Mouse (Mus musculus) hindlimb bud, embryonic 11.5 days (tissue): ENCODE measurements at regions not wholly inside any gene's neighbourhood (a gene's known extent, or its start where the extent isn't known, plus 50 kb on each side); places are given as distances from the start of the nearest gene placed in this dataset.
A peak's percentile ranks its signal among the peaks of the same experiment; 100 is the strongest.

Experiments used
- DNase-seq: peaks from one replicate; pipeline ENCODE4 v3.0.0-alpha.2; 2012; ENCODE audit warnings: low read depth, low spot score; ENCODE audit errors: extremely low spot score

DNA sequence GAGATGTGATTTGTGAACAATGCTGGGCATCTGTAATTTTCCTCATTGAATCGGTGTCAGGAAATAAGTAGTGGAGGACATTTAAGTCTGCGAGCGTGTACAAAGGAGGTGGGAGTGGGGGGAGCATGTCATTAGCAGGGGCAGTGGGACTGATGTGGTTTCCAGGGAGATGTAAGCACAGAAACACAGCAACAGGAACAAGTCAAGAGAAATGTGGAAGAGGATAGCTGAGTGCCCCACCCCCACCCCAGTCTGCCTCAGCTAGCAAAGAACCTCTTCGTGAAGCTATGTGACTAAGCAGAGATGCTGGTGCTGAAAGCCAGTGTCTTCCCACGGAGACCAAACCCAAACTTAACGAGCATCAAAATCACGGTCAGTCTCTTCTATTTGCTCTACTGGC lies 151.9 kb downstream of the Drd1 start:
- no peak for DNase-seq

GRCm38 (mm10) chr13:53902831-53903230 lies 152.7 kb downstream of the Drd1 start:
- DNase-seq: no peak

- no peak for DNase-seq
Measured at GRCm38 (mm10) chr13:53900406-53901025, 155.0 kb downstream of the Drd1 start.

DNA sequence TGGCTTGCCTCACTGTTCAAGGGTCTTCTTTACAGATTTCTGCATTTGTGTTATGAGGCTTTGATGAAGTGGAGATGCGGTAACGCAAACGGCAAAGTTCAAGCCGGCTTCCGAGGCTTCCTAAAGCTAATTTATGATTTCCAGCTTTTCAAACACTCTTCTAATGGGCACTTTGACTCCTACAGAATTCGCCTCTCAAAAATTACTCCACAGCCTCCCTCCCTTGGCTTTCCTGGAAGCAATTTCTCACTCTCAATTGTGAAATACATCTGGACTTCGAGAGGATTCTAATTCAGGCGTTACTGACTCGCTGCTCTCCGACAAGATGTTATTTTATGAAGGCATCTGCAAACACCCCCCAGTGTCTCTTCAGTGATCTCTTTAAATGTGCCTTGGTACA lies 157.2 kb downstream of the Drd1 start:
- DNase-seq: no peak

GRCm38 (mm10) chr13:53897176-53897575 lies 158.3 kb downstream of the Drd1 start:
- no peak for DNase-seq

DNA sequence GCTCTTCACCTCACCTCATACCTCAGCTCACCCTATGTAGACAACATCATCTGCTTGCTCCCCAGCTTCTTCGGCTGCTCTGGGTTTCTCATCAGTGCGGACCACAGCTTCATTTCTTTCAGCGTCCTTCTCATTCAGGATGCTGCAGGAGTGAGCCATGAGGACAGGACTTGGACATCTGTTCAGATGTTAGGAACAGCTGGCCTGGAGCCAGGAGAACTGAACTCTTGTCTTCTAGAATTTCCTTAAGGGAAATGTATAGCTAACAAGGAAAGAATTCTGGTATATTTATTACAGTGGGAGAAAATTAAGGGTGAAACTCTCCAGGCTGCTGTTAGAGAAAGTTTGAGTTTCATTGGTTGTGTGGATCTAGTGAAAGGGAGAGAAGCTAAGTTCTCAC lies 167.1 kb downstream of the Drd1 start:
- DNase-seq: no peak

DNA sequence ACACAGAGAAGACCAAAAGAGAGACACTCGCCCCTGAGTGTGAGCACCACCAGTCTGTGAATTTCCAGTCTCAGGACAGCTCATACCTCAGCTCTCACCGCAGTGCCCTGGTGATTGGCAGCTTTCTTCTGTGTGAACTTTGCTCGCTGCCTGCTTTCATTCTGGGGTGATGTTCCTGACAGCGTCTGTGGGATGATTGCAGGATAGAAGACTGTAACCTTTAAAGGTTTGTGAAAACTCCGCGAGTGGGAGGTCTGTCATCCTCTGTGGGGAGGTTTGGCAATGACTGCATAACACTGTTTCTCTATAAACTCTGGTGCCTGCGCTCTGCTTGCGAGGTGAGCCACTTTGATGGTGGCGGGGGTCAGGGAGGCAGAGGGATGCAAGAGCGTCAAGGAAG lies 169.7 kb downstream of the Drd1 start:
- DNase-seq: no peak

- no peak for DNase-seq
Measured at GRCm38 (mm10) chr13:53883206-53883605, 172.3 kb downstream of the Drd1 start.

GRCm38 (mm10) chr13:53880466-53881250 lies 174.8 kb downstream of the Drd1 start:
- no peak for DNase-seq

- DNase-seq: no peak
Measured at GRCm38 (mm10) chr13:53875546-53875945, 180.0 kb downstream of the Drd1 start.

DNA sequence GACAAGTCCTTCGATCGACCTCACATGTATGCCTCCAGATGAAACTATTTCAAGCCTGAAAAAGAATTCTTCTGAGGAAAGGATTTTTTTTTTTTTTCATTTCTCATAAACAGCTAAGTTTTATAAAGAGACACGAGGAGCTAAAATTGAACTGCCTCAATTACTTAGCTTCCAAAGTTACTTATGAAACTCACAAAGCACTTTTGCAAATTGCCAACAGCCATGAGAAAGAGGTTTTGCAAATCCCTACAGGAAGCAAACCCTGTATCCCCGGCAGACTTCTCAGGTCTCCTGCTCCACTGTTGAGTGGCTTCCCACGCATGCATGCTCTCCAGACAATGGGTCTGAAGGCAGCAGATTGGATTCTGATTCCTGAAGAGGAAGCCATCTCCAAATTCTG lies 190.2 kb downstream of the Drd1 start:
- no peak for DNase-seq

- DNase-seq: no peak
Measured at GRCm38 (mm10) chr13:53862336-53862735, 193.2 kb downstream of the Drd1 start.

DNA sequence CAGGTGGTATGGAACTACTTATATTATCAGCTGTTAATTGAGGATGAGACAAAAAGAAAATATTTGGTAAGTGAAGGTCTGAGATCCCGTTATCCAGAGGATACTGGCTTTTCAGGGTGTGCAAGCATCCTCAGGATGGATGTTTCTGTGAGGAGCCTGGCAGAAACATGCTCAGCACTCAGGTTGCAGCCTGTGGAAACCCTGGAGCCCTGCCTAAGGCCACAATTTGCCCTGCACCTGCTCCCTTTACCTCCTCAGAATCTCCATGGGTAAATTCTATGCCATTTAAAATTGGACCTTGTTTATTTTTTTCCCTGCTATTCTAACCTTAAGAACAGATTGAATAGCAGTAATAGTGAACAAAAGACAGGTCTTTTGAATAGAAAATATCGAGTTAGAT lies 201.3 kb downstream of the Drd1 start:
- DNase-seq: no peak

- DNase-seq: no peak
Measured at GRCm38 (mm10) chr13:53850146-53850545, 205.4 kb downstream of the Drd1 start.

DNA sequence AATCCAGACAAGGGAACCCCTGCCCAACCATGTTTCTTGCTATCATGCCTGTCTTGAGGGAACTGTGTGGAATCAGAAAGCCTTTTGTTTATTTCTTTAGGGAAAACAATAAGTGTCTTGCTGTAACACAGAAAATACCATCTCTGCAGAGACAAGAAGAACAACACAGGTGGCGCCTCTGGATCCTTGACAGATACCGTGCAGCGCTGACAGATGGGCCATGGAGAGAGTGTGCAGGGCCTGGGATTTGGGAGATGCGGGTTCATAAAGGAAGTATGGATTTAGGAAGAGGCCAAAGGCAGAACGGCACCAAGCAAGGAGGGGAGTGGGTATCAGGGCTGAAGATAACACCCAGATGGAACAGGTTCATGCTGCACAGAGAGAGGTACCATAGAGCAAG lies 209.3 kb downstream of the Drd1 start:
- no peak for DNase-seq

DNA sequence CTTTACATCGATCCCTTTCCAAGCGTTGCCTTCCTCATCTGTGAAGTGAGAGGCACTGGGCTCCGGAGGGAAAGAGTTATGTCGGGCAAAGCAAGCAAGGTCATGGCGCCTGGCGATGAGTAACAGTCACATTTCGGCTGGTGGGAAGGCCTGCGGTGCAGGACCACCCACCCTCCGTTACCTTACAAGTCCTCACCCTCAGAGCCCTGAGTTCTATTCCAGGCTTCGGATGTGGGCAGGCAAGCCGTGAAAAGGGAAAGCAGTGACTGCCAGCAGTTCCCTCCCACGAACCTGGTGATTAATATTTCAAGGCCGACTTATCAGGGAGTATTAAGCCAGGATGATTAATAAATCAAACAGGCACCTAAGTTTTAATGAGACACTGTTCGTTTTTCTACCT lies 209.7 kb downstream of the Drd1 start:
- no peak for DNase-seq

DNA sequence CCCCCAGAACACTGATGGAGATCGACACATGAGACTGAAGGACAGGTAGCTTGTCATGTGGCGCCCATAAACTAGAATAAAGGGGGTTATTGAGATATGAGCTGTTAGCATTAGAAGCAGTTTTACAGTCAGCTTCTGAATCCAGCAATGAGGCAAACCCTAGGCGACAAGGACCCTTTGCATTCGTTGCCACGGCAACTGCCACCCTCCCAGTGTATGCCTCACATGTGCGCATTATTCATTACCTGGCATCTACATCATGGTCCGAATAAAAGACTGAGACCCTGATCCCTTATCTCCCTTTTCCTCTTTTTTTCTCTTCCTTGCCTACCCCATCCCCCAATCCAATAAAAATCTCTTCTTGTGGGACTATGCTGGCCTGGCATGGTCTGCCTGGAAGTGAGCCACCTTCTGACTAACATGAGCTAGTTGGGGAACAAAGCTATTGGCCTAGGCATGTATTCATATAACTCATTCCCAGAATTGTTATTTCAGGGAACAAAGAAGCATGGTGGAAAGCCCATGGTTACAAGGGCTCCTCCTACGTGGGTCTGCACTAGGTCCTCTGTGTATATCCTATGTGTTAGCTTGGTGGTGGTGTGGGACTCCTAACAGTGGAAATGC lies 229.4 kb downstream of the Drd1 start:
- no peak for DNase-seq

DNA sequence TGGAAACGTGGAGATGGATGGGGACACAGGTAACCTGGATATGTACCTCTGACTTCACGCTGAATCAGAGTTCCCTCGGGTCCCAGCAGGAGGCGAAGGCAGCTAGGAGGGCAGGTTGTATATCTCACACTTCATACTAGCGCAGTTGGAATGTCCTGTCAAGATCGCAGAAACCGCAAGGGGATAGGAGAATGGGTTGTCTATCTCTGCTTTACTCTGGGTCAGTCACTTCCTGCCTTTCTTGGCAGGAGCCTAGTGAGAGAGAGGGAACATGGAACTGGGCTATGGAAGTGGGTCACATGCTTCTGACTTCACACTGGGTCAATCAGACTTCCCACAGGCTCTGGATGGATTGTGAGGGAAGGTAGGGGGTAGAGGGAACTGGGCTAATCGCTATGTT lies 233.4 kb downstream of the Drd1 start:
- DNase-seq: no peak

GRCm38 (mm10) chr13:53815629-53816028 lies 239.9 kb downstream of the Drd1 start:
- DNase-seq: no peak

- no peak for DNase-seq
Measured at GRCm38 (mm10) chr13:53814088-53814487, 241.4 kb downstream of the Drd1 start.

DNA sequence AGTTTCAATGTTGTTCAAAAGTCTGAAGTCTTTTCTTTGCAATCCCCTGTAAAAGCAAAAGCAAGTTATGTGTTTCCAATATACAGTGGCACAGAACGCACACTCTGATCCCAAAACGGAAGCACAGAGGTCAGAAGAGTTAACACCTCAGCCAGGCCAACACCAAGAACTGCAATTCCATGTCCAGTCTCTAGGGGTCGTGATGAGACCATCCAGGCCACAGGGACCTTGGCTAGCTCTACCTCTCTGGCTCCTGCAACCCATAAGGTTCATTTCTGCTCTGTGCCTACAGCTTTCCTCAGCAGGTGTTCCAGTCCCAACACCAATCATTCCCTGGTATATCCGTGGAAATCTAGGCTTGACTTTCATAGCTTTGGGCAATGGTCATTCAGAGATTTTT lies 243.6 kb downstream of the Drd1 start:
- DNase-seq: peak; percentile 44

- DNase-seq: no peak
Measured at GRCm38 (mm10) chr13:53811151-53811550, 244.4 kb downstream of the Drd1 start.
